Mouse (Mus musculus) neural tube, embryonic 15.5 days (tissue): ENCODE data around the gene Gm49333. TPM values are rescaled to one million over a fixed set of nuclear protein-coding genes. Genes with fewer than 3 reads are reported as not detected.

ENCODE experiments used
- ATAC-seq: fragments of 200-750 bp; cut with Nextera tagmentation; 2 replicates; pipeline ENCODE4 v1.8.0; 2017; ENCODE audit warnings: mild to moderate bottlenecking, moderate TSS enrichment, moderate library complexity; ENCODE audit not compliant: low FRiP score
- H3K27ac ChIP-seq: fragments of 300-500 bp; sonication (generic); replicated peaks from 2 replicates; pipeline ENCODE4 v1.5.1; 2015; ENCODE audit warnings: mild to moderate bottlenecking, inconsistent platforms
- H3K27me3 ChIP-seq: fragments of 300-500 bp; sonication (generic); replicated peaks from 2 replicates; pipeline ENCODE4 v1.6.1; 2015; ENCODE audit warnings: inconsistent platforms
- H3K36me3 ChIP-seq: fragments of 300-500 bp; sonication (generic); 2 replicates; pipeline ENCODE4 v1.6.1; 2015; ENCODE audit warnings: inconsistent platforms
- H3K4me1 ChIP-seq: fragments of 300-500 bp; sonication (generic); 2 replicates; pipeline ENCODE4 v1.6.1; 2015; ENCODE audit warnings: inconsistent platforms
- H3K4me2 ChIP-seq: fragments of 300-500 bp; sonication (generic); 2 replicates; pipeline ENCODE4 v1.6.1; 2015; ENCODE audit warnings: inconsistent platforms, mild to moderate bottlenecking, moderate library complexity
- H3K4me3 ChIP-seq: fragments of 300-500 bp; sonication (generic); replicated peaks from 2 replicates; pipeline ENCODE4 v1.5.1; 2015; ENCODE audit warnings: mild to moderate bottlenecking, inconsistent platforms
- H3K9ac ChIP-seq: fragments of 300-500 bp; sonication (generic); replicated peaks from 2 replicates; pipeline ENCODE4 v1.6.1; 2015; ENCODE audit warnings: mild to moderate bottlenecking, inconsistent platforms
- H3K9me3 ChIP-seq: fragments of 300-500 bp; sonication (generic); replicated peaks from 2 replicates; pipeline ENCODE4 v1.6.1; 2016; ENCODE audit warnings: inconsistent platforms
- WGBS: fragments of 180-500 bp; shearing (Covaris S2); methylation state at CpG from one replicate; pipeline ENCODE4 v1.1.7; 2015; ENCODE audit warnings: mixed read lengths; 5-methylcytosine and 5-hydroxymethylcytosine counted together
- polyA plus RNA-seq: library from polyadenylated mRNA; unstranded; fragments of >200 nt; fragmentation: Nextera tagmentation; extraction: Ambion mirVana; gene quantifications from 2 replicates; pipeline ENCODE4 v1.2.1, GENCODE M21; 2015

Gm49333 gene
- 0.13 TPM in 1 of 2 replicates, not detected in the other for polyA plus RNA-seq

DNA sequence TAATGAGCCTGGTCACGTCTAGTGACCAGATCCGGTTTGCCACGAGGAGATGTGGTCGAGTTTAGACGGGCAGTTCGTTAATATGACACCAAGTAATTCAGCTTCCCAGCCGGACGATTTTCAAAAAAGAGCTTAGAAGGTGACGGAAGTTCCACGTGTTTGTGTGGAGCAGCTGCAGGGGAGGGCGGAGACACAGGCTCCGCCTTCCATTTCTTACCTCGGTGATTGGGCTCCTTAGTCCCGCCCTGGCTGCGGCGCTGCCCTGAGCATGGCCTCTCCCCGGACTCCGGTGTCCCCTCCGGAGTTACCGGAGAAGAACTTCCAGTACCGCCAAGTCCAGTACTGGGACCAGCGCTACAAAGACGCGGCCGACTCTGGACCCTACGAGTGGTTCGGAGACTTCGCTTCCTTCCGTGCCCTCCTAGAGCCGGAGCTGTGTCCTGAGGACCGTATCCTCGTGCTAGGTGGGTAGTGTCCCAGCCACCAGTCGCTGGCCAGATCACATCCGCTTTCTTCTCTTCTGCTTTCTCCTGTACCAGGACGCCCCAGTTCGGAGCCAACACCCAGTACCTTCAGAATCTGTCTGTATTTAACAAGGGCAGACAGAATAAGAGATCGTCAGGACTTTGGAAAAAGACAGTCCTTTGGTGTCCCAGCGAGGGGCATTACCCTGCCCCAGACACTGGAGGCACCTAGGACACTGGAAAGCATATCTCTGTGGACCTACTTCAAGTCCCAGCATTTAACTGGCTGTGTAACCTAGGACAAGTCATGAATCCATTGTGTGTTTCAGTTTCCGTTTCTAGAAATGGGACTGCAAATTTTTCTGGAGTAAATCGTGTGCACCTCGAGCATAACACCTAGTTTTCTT, at the start of gene Gm49333, which contains the start of the genes Eef1akmt4 and Alg3:
TSS of gene Gm49333 (plus strand) at position 254 of the 871 bp plus-strand sequence.
TSS of gene Eef1akmt4 (plus strand) at position 237 of the 871 bp plus-strand sequence.
TSS of gene Alg3 (minus strand) at position 379 of the 871 bp plus-strand sequence.
- peak; percentile 93 for ATAC-seq
- H3K4me2 ChIP-seq = peak within 1 kb of the TSS; percentile 80

DNA sequence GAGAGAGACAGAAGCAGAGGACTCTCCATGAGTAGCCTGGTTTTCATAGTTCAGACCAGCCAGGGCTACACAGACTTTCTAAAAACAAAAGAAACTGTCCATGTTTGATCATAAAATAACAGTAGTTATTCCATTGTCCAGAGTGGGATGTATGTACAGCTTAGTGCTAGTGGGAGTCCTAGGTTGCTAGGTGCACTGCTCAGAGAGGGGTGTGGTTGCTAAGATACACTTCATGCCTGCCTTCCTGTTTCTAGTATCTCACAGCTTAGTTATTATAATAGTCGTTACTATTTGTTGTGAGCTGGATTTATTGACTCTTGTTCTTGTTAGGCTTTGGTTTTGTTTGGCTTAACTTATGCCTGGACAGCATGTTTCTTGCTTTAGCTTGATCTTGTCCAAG, 46.3 kb upstream of the Gm49333 start:
- Histone ChIP-seq H3K27ac (no peak overlapping the region), H3K27me3 (no peaks in the 10 kb centered on the region), H3K4me2 (no peak overlapping the region), H3K4me3 (no peak overlapping the region), H3K36me3 (peaks cover 30% of the 10 kb centered on the region), H3K9ac (no peak overlapping the region), H3K4me1 (no peaks in the 10 kb centered on the region), H3K9me3 (no peaks in the 10 kb centered on the region)
- ATAC-seq = no peak
- 46% methylated on average over 1 of the region's 1 CpGs for WGBS

More for the DNA sequence above, at the start of gene Gm49333, which contains the start of the genes Eef1akmt4 and Alg3:
- Histone ChIP-seq H3K27me3 (no peaks in the 10 kb centered on the region), H3K4me3 (peak within 1 kb of the TSS; percentile 81), H3K27ac (peak within 1 kb of the TSS; percentile 88), H3K9ac (peak within 1 kb of the TSS; percentile 90), H3K4me1 (peaks cover 31% of the 10 kb centered on the region), H3K36me3 (peaks cover 9% of the 10 kb centered on the region), H3K9me3 (no peaks in the 10 kb centered on the region)
- WGBS = 2% methylated on average over 41 of the region's 41 CpGs

DNA sequence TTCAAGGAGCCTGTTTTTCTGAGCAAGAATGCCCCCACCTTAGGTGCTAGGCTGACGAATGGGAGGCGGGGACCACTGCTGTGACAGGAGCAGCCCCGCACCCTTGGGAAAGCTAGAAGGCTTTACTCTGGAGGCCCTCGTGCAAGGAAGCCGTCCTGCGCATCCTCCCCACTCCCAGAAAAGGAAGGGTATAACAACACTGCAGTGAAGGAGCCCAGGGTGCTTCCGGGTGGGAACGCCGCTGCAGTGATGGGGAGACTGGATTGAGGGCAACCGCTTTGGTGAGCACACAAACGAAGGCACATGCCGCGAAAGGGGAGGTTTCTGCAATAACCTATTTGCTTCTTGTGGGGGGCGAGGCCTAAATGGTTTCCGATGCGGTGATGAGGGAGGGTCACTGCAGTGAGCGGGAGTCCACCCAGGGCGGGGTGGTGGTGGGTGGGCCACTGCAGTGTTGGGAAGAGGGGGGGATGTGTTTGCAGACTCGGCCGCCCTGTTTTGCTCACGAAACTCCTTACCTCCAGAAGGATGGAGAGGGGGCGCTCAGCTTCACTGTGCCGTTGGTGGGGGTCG, 22.0 kb upstream of the Gm49333 start, which contains the start of gene Vwa5b2:
TSS of gene Vwa5b2 (plus strand) at position 106 of the 573 bp plus-strand sequence.
- Histone ChIP-seq H3K27ac (peak within 1 kb of the TSS; percentile 81), H3K27me3 (peaks cover 53% of the 10 kb centered on the region), H3K4me3 (peak within 1 kb of the TSS; percentile 57), H3K4me2 (peak within 1 kb of the TSS; percentile 84), H3K36me3 (no peaks in the 10 kb centered on the region), H3K9me3 (no peaks in the 10 kb centered on the region), H3K4me1 (peaks cover 25% of the 10 kb centered on the region), H3K9ac (peak within 1 kb of the TSS; percentile 60)
- 1% methylated on average over 24 of the region's 24 CpGs for WGBS
- ATAC-seq = peak; percentile 84

DNA sequence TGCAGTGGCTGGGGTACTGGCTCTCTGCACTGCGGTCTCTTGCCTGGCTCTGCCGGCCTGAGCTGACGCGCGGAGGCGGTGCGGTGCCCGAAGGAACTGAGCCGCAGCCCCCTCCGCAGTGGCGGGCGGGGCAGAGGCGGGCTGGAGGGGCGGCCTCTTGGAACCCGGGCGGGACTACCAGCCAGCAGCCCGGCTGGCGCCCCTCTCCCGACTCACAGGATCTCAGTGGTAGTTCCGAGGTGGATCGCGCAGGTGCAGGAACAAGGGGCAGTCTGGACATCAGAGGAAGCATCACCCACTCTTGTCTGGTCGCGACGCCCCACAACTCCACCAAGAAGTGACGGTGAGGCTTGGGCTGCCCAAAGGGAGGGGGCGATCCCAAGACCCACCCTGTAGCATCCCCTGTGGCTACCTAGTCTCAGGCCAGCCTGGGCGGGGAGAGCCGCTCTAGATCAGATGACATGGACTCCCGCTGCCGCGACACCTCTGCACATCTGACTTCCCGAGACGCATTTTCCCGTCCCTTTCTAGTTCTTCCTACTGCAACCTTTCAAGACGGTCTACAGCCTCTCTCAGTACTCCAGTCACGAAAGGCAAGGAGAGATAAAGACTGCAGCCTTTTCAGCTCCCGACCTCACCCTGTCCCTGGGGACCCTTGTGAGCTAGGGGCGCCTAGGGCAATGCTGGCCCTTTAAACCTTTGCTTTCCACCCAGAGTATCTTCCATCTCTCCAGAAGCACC, 21.3 kb upstream of the Gm49333 start:
- Histone ChIP-seq H3K4me2 (peak overlapping the region; percentile 84), H3K4me1 (peaks cover 25% of the 10 kb centered on the region), H3K9ac (peak overlapping the region; percentile 60), H3K27ac (peak overlapping the region; percentile 81), H3K36me3 (no peaks in the 10 kb centered on the region; the same call in 1 of the 2 replicates), H3K9me3 (no peaks in the 10 kb centered on the region), H3K4me3 (peak overlapping the region; percentile 57), H3K27me3 (peaks cover 58% of the 10 kb centered on the region)
- ATAC-seq = peak; percentile 92
- WGBS = 2% methylated on average over 38 of the region's 39 CpGs

DNA sequence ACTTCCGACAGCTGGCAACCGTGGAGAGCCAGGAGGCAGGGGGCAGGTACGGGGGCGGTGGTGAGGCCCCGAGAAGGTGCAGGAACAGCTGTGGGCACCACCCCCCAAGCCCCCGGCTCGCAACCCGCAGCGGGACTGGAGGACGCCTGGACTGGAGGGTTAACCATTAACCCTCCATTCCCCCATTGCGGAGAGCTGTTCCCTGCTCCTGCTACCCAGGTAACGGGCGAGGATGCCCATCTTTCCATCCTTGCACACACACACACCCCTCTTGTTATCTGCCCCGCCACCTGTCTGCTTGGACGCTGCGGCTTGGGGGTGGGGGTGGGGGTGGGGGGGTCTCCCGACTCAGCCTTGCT, 20.8 kb upstream of the Gm49333 start:
- peak; percentile 4 for ATAC-seq
- H3K27ac ChIP-seq = peak overlapping the region; percentile 81
- under 1% methylated on average over 17 of the region's 17 CpGs for WGBS
- H3K4me2 ChIP-seq = peak overlapping the region; percentile 84
- H3K9ac ChIP-seq = peak overlapping the region; percentile 60
- no peaks in the 10 kb centered on the region; the same call in 1 of the 2 replicates for H3K36me3 ChIP-seq
- no peaks in the 10 kb centered on the region for H3K9me3 ChIP-seq
- peak overlapping the region; percentile 57 for H3K4me3 ChIP-seq
- H3K27me3 ChIP-seq = peaks cover 61% of the 10 kb centered on the region
- H3K4me1 ChIP-seq = peaks cover 25% of the 10 kb centered on the region

DNA sequence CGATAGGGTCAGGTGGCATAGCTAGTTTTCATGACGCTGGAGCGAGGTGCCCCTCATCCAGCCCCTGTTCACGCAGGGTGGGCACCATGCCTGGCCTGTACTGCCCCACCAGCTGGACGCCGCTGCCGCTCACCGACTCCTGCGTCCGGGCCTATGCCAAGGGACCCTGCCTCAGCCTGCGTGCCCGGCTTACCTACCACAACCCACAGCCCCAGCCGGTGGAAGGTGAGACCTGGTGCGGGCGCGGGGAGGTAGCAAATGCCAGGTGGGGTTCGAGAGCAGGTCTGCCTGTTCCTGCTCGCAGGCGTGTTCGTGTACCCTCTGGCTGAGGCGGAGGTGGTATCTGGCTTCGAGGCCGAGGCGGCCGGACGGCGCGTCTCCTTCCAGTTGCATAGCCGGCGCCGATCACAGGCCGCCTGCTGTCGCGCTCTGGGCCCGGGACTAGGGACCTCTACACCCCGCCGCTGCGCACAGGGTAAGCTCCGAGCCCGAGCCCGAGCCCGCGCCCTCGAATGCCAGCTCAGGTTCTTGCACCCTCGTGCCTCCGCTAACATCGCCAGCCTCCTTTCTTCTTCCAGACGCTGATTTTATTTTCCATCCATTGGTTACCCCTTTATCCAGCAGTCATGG, 20.2 kb upstream of the Gm49333 start:
- Histone ChIP-seq H3K4me3 (peak overlapping the region; percentile 57), H3K9ac (peak overlapping the region; percentile 60), H3K36me3 (no peaks in the 10 kb centered on the region; the same call in 1 of the 2 replicates), H3K4me1 (peaks cover 25% of the 10 kb centered on the region), H3K27me3 (peaks cover 61% of the 10 kb centered on the region), H3K9me3 (no peaks in the 10 kb centered on the region), H3K4me2 (peak overlapping the region; percentile 84), H3K27ac (no peak overlapping the region)
- WGBS = 5% methylated on average over 48 of the region's 48 CpGs
- ATAC-seq = no peak

DNA sequence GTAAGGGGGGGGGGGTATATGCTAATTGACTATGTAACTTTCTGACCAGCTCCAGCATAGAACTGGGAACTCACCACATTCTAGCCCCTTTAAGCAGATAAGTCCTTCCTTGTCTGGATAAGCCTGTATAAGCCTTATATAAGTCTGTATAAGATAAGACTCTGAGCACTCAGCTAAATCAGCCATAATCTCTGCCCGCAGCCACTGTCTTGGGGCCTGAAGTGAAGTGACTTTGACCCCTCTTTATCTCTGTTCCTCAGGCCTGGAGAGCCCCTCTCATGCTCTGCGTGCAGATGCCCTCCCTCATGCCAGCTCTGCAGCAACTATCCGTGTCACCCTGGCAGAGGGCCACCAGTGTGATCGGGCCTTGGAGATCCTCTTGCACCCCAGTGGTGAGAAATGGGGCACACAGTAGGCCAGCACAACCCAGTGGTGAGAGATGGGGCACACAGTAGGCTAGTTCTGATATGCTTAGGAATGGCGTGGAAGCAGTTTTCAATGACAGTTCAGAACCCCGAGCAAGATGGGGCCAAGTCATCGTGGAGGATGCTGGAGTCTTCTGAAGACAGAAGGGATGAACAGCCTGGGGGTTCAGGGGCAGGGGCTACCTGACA, 16.2 kb upstream of the Gm49333 start:
- H3K4me2 ChIP-seq = no peak overlapping the region
- peaks cover 10% of the 10 kb centered on the region for H3K4me1 ChIP-seq
- H3K4me3 ChIP-seq = no peak overlapping the region
- peaks cover 4% of the 10 kb centered on the region; the same call in 1 of the 2 replicates for H3K36me3 ChIP-seq
- no peaks in the 10 kb centered on the region for H3K9me3 ChIP-seq
- H3K9ac ChIP-seq = no peak overlapping the region
- peaks cover 50% of the 10 kb centered on the region for H3K27me3 ChIP-seq
- WGBS = 84% methylated on average over 7 of the region's 7 CpGs
- H3K27ac ChIP-seq = no peak overlapping the region
- no peak for ATAC-seq

DNA sequence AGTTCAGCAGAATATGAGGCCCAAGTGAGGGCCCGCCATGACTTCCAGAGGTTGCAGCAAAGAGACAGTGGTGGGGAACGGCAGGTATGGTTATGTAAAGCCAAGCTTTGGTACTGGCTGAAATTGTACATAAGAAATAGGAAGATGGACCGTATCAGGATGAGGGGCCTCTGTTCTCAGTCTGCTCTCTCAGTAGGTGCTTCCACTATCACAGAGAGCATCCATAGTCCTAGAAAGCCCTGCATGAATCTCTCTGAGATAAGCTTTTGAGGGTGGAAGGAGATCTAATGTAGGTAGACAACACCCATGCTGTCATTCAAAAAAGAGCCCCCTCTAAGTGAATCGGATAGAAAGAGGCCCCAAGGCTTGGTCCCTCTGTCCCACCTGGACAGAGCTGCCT, 15.7 kb upstream of the Gm49333 start:
- no peak overlapping the region for H3K4me2 ChIP-seq
- 89% methylated on average over 4 of the region's 4 CpGs for WGBS
- peaks cover 4% of the 10 kb centered on the region; the same call in 1 of the 2 replicates for H3K36me3 ChIP-seq
- no peaks in the 10 kb centered on the region for H3K9me3 ChIP-seq
- no peak for ATAC-seq
- H3K27me3 ChIP-seq = peaks cover 45% of the 10 kb centered on the region
- peaks cover 4% of the 10 kb centered on the region for H3K4me1 ChIP-seq
- no peak overlapping the region for H3K27ac ChIP-seq
- no peak overlapping the region for H3K4me3 ChIP-seq
- H3K9ac ChIP-seq = no peak overlapping the region

DNA sequence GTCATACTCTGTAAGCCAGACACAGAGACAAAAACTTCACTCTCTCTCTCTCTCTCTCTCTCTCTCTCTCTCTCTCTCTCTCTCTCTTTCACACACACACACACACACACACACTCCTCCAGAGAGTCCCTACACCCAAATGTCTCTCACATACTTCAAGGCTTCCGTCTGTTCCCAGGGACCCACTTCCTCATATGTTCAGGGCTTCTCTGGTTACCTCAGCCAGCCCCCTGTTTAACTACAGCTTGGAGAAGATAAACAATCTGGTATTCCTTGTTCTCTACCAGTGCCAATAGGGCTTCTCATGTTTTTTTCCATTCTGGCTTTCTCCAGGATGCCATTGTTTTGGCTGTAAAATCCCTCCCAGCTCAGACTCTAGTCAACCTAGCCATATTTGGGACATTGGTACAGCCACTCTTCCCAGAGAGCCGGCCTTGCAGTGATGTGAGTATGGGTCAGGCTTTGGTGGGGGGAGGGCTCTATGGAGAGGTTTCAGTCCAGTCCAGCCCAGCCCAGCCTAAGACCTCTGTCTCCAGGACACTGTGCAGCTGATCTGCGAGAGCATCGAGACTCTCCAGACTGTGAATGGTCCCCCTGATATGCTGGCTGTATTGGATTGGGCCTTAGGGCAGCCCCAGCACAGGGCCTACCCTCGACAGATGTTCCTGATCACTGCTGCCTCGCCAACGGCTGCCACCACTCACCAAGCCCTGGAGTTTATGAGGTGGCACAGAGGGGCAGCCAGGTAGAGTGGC, 14.5 kb upstream of the Gm49333 start:
- H3K36me3 ChIP-seq = peaks cover 10% of the 10 kb centered on the region; the same call in 1 of the 2 replicates
- H3K4me3 ChIP-seq = no peak overlapping the region
- H3K9ac ChIP-seq = no peak overlapping the region
- no peaks in the 10 kb centered on the region for H3K4me1 ChIP-seq
- peaks cover 33% of the 10 kb centered on the region for H3K27me3 ChIP-seq
- ATAC-seq = no peak
- H3K27ac ChIP-seq = no peak overlapping the region
- WGBS = 67% methylated on average over 7 of the region's 7 CpGs
- no peak overlapping the region for H3K4me2 ChIP-seq
- no peaks in the 10 kb centered on the region for H3K9me3 ChIP-seq

DNA sequence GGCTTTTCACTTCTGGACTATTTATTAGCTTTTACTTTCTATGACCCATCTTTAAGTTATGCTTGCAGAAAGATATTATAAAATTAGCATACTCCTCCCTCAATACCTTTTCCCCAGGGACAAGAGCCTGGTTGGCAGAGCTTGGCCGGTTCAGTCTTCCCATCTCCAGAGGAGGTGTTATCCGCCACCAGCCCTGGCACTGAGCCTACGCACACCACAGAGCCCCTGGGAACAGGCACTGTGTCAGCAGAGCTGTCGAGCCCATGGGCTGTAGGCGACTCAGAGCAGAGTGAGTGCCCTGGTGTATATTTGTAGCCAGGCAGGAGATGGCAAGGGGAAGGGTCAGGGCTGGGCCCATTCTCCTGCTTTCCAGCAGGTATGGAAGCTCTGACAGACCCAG, 10.9 kb upstream of the Gm49333 start:
- Histone ChIP-seq H3K4me3 (no peak overlapping the region), H3K9ac (no peak overlapping the region), H3K4me1 (no peaks in the 10 kb centered on the region), H3K9me3 (no peaks in the 10 kb centered on the region), H3K27ac (no peak overlapping the region), H3K36me3 (peaks cover 32% of the 10 kb centered on the region), H3K27me3 (no peaks in the 10 kb centered on the region; the same call in 1 of the 2 replicates), H3K4me2 (no peak overlapping the region)
- 58% methylated on average over 5 of the region's 5 CpGs for WGBS
- ATAC-seq = no peak
